Mouse (Mus musculus) C2C12 (cell line): Measurements from ENCODE around the gene Lin37. TPM values are rescaled to one million over a fixed set of nuclear protein-coding genes. Genes with fewer than 3 reads are reported as not detected.

Source experiments
- H3K27me3 ChIP-seq: one replicate; pipeline ENCODE4 v1.6.1; 2011; ENCODE audit not compliant: control insufficient read depth, insufficient read depth, insufficient read length
- H3K36me3 ChIP-seq: one replicate; pipeline ENCODE4 v1.6.1; 2011; ENCODE audit not compliant: control insufficient read depth, insufficient read depth
- H3K4me3 ChIP-seq: one replicate; pipeline ENCODE4 v1.5.1; 2011; ENCODE audit warnings: mild to moderate bottlenecking, control low read depth; ENCODE audit not compliant: poor library complexity, insufficient read depth, severe bottlenecking
- H3K79me2 ChIP-seq: one replicate; pipeline ENCODE4 v1.6.1; 2011; ENCODE audit not compliant: control insufficient read depth, insufficient read depth
- H3K79me3 ChIP-seq: one replicate; pipeline ENCODE4 v1.6.1; 2011; ENCODE audit warnings: low read depth, control low read depth
- H3ac ChIP-seq: one replicate; pipeline ENCODE3; 2011; ENCODE audit warnings: low read depth; ENCODE audit not compliant: control insufficient read depth, insufficient read length
- CEBPB ChIP-seq: IDR thresholded peaks from one replicate; pipeline ENCODE4 v1.6.1; 2011; ENCODE audit warnings: low read depth, mild to moderate bottlenecking, control low read depth, moderate library complexity
- CTCF ChIP-seq: IDR thresholded peaks from one replicate; pipeline ENCODE4 v1.5.1; 2011; ENCODE audit not compliant: control insufficient read depth, insufficient read depth, insufficient read length
- FOSL1 ChIP-seq: IDR thresholded peaks from one replicate; pipeline ENCODE4 v1.8.0; 2011; ENCODE audit warnings: mild to moderate bottlenecking, low read length; ENCODE audit not compliant: poor library complexity, insufficient read depth, severe bottlenecking
- MAX ChIP-seq: IDR thresholded peaks from one replicate; pipeline ENCODE4 v1.6.1; 2011; ENCODE audit warnings: mild to moderate bottlenecking, control low read depth
- MYOD1 ChIP-seq: IDR thresholded peaks from one replicate; pipeline ENCODE4 v1.6.1; 2011; ENCODE audit warnings: low read depth; ENCODE audit not compliant: control insufficient read depth, insufficient read length
- MYOG ChIP-seq: IDR thresholded peaks from one replicate; pipeline ENCODE4 v1.6.1; 2011; ENCODE audit not compliant: control insufficient read depth, insufficient read length; ENCODE audit errors: extremely low read depth
- USF1 ChIP-seq: IDR thresholded peaks from one replicate; pipeline ENCODE4 v1.6.1; 2011; ENCODE audit warnings: low read depth, mild to moderate bottlenecking, control low read depth, moderate library complexity
- microRNA-seq: library from miRNA; unstranded; fragments of <30 nt; microRNA quantifications from one replicate; pipeline ENCODE4, GENCODE M21; 2019; ENCODE audit warnings: borderline microRNAs expressed
- polyA plus RNA-seq: library from polyadenylated mRNA; unstranded; fragments of >200 nt; fragmentation: generic; extraction: Trizol; gene quantifications from one replicate; pipeline ENCODE4 v1.2.1, GENCODE M21; 2012; ENCODE audit warnings: missing spikeins

The Lin37 gene
- polyA plus RNA-seq, 1 experiment: 38.4 TPM

DNA sequence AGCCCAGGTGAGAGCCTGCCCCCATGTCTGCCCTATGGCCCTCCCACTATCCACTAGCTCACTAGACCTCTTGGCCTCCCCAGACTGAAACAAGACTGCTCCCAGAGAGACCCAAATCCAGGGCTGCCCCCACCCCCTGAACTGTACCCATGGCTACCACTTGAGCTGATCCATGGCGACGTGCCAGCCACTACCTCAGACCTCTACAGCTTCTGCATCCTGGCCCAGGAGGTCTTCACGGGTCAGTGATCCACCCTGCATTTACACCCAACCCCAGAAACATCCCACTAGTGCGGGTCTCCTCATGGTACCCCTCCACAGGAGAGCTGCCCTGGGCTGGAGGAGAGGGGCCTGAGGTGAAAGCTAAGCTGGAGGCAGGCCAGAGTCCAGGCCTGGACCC is 39.2 kb downstream of the Lin37 start:
- no peak overlapping the region for H3ac ChIP-seq
- TF ChIP-seq MYOG (no peak), FOSL1 (no peak), CTCF (no peak), USF1 (no peak), MAX (no peak), CEBPB (no peak), MYOD1 (no peak)
- no peak overlapping the region for H3K4me3 ChIP-seq
- H3K27me3 ChIP-seq: peaks cover 5% of the 10 kb centered on the region
- no peaks in the 10 kb centered on the region for H3K79me3 ChIP-seq
- no peaks in the 10 kb centered on the region for H3K36me3 ChIP-seq
- H3K79me2 ChIP-seq: no peaks in the 10 kb centered on the region

GRCm38 (mm10) chr7:30518325-30518724 is 41.3 kb downstream of the Lin37 start:
- no peaks in the 10 kb centered on the region for H3K79me3 ChIP-seq
- TF ChIP-seq CEBPB: no peak
- TF ChIP-seq CTCF: no peak
- no peak for TF ChIP-seq FOSL1
- no peak overlapping the region for H3ac ChIP-seq
- no peaks in the 10 kb centered on the region for H3K36me3 ChIP-seq
- H3K79me2 ChIP-seq: no peaks in the 10 kb centered on the region
- no peak overlapping the region for H3K4me3 ChIP-seq
- H3K27me3 ChIP-seq: peaks cover 10% of the 10 kb centered on the region

- Histone ChIP-seq H3K36me3 (no peaks in the 10 kb centered on the region), H3K79me2 (no peaks in the 10 kb centered on the region), H3K4me3 (no peak overlapping the region), H3ac (no peak overlapping the region), H3K79me3 (no peaks in the 10 kb centered on the region), H3K27me3 (peaks cover 30% of the 10 kb centered on the region)
- no peak for TF ChIP-seq MYOD1
- TF ChIP-seq MYOG: no peak
- no peak for TF ChIP-seq MAX
- no peak for TF ChIP-seq CEBPB
- no peak for TF ChIP-seq CTCF
- no peak for TF ChIP-seq FOSL1
- no peak for TF ChIP-seq USF1
Observed at GRCm38 (mm10) chr7:30515003-30515760, 44.5 kb downstream of the Lin37 start.

DNA sequence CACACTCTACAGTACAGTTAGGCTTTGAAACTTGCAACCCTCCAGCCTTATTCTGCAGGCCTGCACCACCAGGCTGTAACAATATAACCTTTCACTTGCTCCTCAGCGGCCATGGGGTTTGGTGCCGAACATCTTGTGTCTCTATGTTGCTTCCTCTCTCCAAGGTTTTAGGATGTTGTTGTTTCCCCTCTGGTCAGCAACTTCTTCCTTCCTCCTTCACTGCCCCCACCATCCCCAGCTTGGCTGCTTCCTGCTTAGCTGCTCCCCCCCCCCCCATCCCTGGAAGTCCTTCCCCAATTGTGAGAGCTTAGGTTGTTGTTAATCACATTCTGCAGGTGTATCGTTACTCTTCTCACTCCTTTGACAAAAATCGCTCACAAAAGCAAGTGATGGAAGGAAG is 51.6 kb downstream of the Lin37 start:
- Histone ChIP-seq H3K27me3 (peaks cover 45% of the 10 kb centered on the region), H3ac (no peak overlapping the region), H3K36me3 (no peaks in the 10 kb centered on the region), H3K79me2 (no peaks in the 10 kb centered on the region), H3K79me3 (no peaks in the 10 kb centered on the region), H3K4me3 (no peak overlapping the region)
- TF ChIP-seq USF1 (no peak), MYOG (no peak), FOSL1 (no peak), CEBPB (no peak), MYOD1 (no peak), CTCF (no peak), MAX (no peak)

Small RNAs within 50 kb of the gene (microRNA-seq; reads per million reads assigned to microRNA genes)
- gene Gm38670: 4.1 reads per million, percentile 50 among the genes with 10 or more reads in this experiment
- gene Mir3569: 0.20 reads per million

Other genes starting within 250 kb of the Lin37 start
- gene Syne4, start 245.0 kb downstream of the Lin37 start, polyA plus RNA-seq: 0.20 TPM
- 0.81 TPM for gene E130208F15Rik, start 238.1 kb downstream of the Lin37 start, polyA plus RNA-seq
- gene Sdhaf1, start 235.9 kb downstream of the Lin37 start, polyA plus RNA-seq: 9.9 TPM
- gene Lrfn3, start 197.1 kb downstream of the Lin37 start, polyA plus RNA-seq: 0.20 TPM
- gene Tyrobp, start 146.1 kb downstream of the Lin37 start, polyA plus RNA-seq: not detected
- gene Hcst, start 140.0 kb downstream of the Lin37 start, polyA plus RNA-seq: not detected
- 0.04 TPM for gene Nfkbid, start 138.1 kb downstream of the Lin37 start, polyA plus RNA-seq
- 0.29 TPM for gene Aplp1, start 114.3 kb downstream of the Lin37 start, polyA plus RNA-seq
- gene Kirrel2, start 102.1 kb downstream of the Lin37 start, polyA plus RNA-seq: not detected
- gene Nphs1, start 101.5 kb downstream of the Lin37 start, polyA plus RNA-seq: 0.60 TPM
- 0.02 TPM for gene Prodh2, start 66.2 kb downstream of the Lin37 start, polyA plus RNA-seq
- 2.4 TPM for gene Arhgap33, start 24.8 kb downstream of the Lin37 start, polyA plus RNA-seq
- 66.8 TPM for gene Hspb6, start 7.7 kb downstream of the Lin37 start, polyA plus RNA-seq
- gene Proser3, start 7.5 kb downstream of the Lin37 start, polyA plus RNA-seq: 8.7 TPM
- gene U2af1l4, start 3.5 kb upstream of the Lin37 start, polyA plus RNA-seq: 63.6 TPM
- gene Gm49396, start 3.5 kb upstream of the Lin37 start, polyA plus RNA-seq: 0.73 TPM
- gene Psenen, start 3.8 kb upstream of the Lin37 start, polyA plus RNA-seq: 173 TPM
- gene Igflr1, start 5.6 kb upstream of the Lin37 start, polyA plus RNA-seq: 0.56 TPM
- gene Kmt2b, start 28.9 kb upstream of the Lin37 start, polyA plus RNA-seq: 14.4 TPM
- gene Zbtb32, start 39.1 kb upstream of the Lin37 start, polyA plus RNA-seq: 0.05 TPM
- gene Upk1a, start 53.0 kb upstream of the Lin37 start, polyA plus RNA-seq: 0.53 TPM
- 795 TPM for gene Cox6b1, start 66.3 kb upstream of the Lin37 start, polyA plus RNA-seq
- gene Etv2, start 76.0 kb upstream of the Lin37 start, polyA plus RNA-seq: not detected
- gene Rbm42, start 90.5 kb upstream of the Lin37 start, polyA plus RNA-seq: 110 TPM
- 25.9 TPM for gene Haus5, start 105.2 kb upstream of the Lin37 start, polyA plus RNA-seq
- gene Pmis2, start 111.8 kb upstream of the Lin37 start, polyA plus RNA-seq: not detected
- gene 2200002J24Rik, start 139.1 kb upstream of the Lin37 start, polyA plus RNA-seq: not detected
- not detected for gene Atp4a, start 152.4 kb upstream of the Lin37 start, polyA plus RNA-seq
- gene Tmem147, start 169.7 kb upstream of the Lin37 start, polyA plus RNA-seq: 168 TPM
- gene Gapdhs, start 183.8 kb upstream of the Lin37 start, polyA plus RNA-seq: not detected
- gene Sbsn, start 191.6 kb upstream of the Lin37 start, polyA plus RNA-seq: 3.6 TPM
- gene Dmkn, start 203.9 kb upstream of the Lin37 start, polyA plus RNA-seq: not detected
- not detected for gene Krtdap, start 228.1 kb upstream of the Lin37 start, polyA plus RNA-seq